Mouse (Mus musculus): ENCODE results near the gene Zfp219. TPM values are rescaled to one million over a fixed set of nuclear protein-coding genes. Genes with fewer than 3 reads are reported as not detected.

Zfp219 gene
- polyA plus RNA-seq, 1 experiment from 2014 or later = 9.0 TPM

GRCm38 (mm10) chr14:52010446-52011111 is 10.0 kb downstream of the Zfp219 start:
- H3K9ac ChIP-seq = no peak overlapping the region

GRCm38 (mm10) chr14:52009841-52010240 is 10.7 kb downstream of the Zfp219 start:
- H3K27ac ChIP-seq (replicated peaks) = no peak overlapping the region
- H3K27me3 ChIP-seq = no peaks in the 10 kb centered on the region; the same call in 1 of the 2 replicates
- no peak overlapping the region for H3K4me2 ChIP-seq
- WGBS (ENCODE audit: insufficient replicate concordance) = 84% methylated on average over 6 of the region's 6 CpGs
- no peak overlapping the region for H3K4me3 ChIP-seq (replicated peaks)
- peaks cover 33% of the 10 kb centered on the region for H3K36me3 ChIP-seq (replicated peaks)
- no peaks in the 10 kb centered on the region for H3K9me3 ChIP-seq (replicated peaks)
- ATAC-seq (ENCODE audit: insufficient read depth) = no peak
- peaks cover 28% of the 10 kb centered on the region for H3K4me1 ChIP-seq (replicated peaks)
- H3K9ac ChIP-seq = no peak overlapping the region

More at GRCm38 (mm10) chr14:52010446-52011111, 10.0 kb downstream of the Zfp219 start:
- ATAC-seq (ENCODE audit: insufficient read depth) = no peak
- H3K4me1 ChIP-seq (replicated peaks) = peaks cover 35% of the 10 kb centered on the region
- H3K4me2 ChIP-seq = no peak overlapping the region
- no peaks in the 10 kb centered on the region; the same call in 1 of the 2 replicates for H3K27me3 ChIP-seq
- WGBS (ENCODE audit: insufficient replicate concordance) = 47% methylated on average over 9 of the region's 9 CpGs
- H3K27ac ChIP-seq (replicated peaks) = no peak overlapping the region
- peaks cover 26% of the 10 kb centered on the region for H3K36me3 ChIP-seq (replicated peaks)
- H3K4me3 ChIP-seq (replicated peaks) = no peak overlapping the region
- H3K9me3 ChIP-seq (replicated peaks) = no peaks in the 10 kb centered on the region

GRCm38 (mm10) chr14:52009361-52009760 is 11.2 kb downstream of the Zfp219 start:
- no peak overlapping the region for H3K4me2 ChIP-seq
- ATAC-seq (ENCODE audit: insufficient read depth) = no peak

GRCm38 (mm10) chr14:52008321-52009203 is 12.0 kb downstream of the Zfp219 start:
- no peak overlapping the region for H3K4me2 ChIP-seq

More at GRCm38 (mm10) chr14:52009361-52009760, 11.2 kb downstream of the Zfp219 start:
- no peaks in the 10 kb centered on the region; the same call in 1 of the 2 replicates for H3K27me3 ChIP-seq
- no peak overlapping the region for H3K27ac ChIP-seq (replicated peaks)
- no peak overlapping the region for H3K9ac ChIP-seq
- WGBS (ENCODE audit: insufficient replicate concordance) = 75% methylated on average over 26 of the region's 26 CpGs
- H3K4me1 ChIP-seq (replicated peaks) = peaks cover 24% of the 10 kb centered on the region
- H3K9me3 ChIP-seq (replicated peaks) = no peaks in the 10 kb centered on the region
- no peak overlapping the region for H3K4me3 ChIP-seq (replicated peaks)
- H3K36me3 ChIP-seq (replicated peaks) = peaks cover 38% of the 10 kb centered on the region

GRCm38 (mm10) chr14:52006771-52007170 is 13.8 kb downstream of the Zfp219 start:
- 89% methylated on average over 23 of the region's 23 CpGs for WGBS (ENCODE audit: insufficient replicate concordance)
- H3K9ac ChIP-seq = no peak overlapping the region

More at GRCm38 (mm10) chr14:52008321-52009203, 12.0 kb downstream of the Zfp219 start:
- Histone ChIP-seq H3K36me3 (replicated peaks) (peaks cover 44% of the 10 kb centered on the region), H3K27me3 (no peaks in the 10 kb centered on the region; the same call in 1 of the 2 replicates), H3K9ac (no peak overlapping the region), H3K9me3 (replicated peaks) (no peaks in the 10 kb centered on the region), H3K27ac (replicated peaks) (no peak overlapping the region; the same call in 1 of the 2 replicates), H3K4me1 (replicated peaks) (peaks cover 17% of the 10 kb centered on the region), H3K4me3 (replicated peaks) (no peak overlapping the region)
- WGBS (ENCODE audit: insufficient replicate concordance) = 52% methylated on average over 38 of the region's 38 CpGs
- peak; percentile 75 for ATAC-seq (ENCODE audit: insufficient read depth)

GRCm38 (mm10) chr14:52006241-52006640 is 14.3 kb downstream of the Zfp219 start:
- no peak overlapping the region for H3K4me3 ChIP-seq (replicated peaks)
- H3K4me2 ChIP-seq = no peak overlapping the region
- H3K4me1 ChIP-seq (replicated peaks) = peaks cover 17% of the 10 kb centered on the region
- ATAC-seq (ENCODE audit: insufficient read depth) = no peak
- no peaks in the 10 kb centered on the region for H3K27me3 ChIP-seq
- 78% methylated on average over 8 of the region's 8 CpGs for WGBS (ENCODE audit: insufficient replicate concordance)
- H3K36me3 ChIP-seq (replicated peaks) = peaks cover 64% of the 10 kb centered on the region
- no peak overlapping the region for H3K9ac ChIP-seq
- H3K27ac ChIP-seq (replicated peaks) = no peak overlapping the region
- no peaks in the 10 kb centered on the region for H3K9me3 ChIP-seq (replicated peaks)

More at GRCm38 (mm10) chr14:52006771-52007170, 13.8 kb downstream of the Zfp219 start:
- Histone ChIP-seq H3K27ac (replicated peaks) (no peak overlapping the region), H3K4me1 (replicated peaks) (peaks cover 17% of the 10 kb centered on the region), H3K36me3 (replicated peaks) (peaks cover 62% of the 10 kb centered on the region), H3K4me3 (replicated peaks) (no peak overlapping the region), H3K4me2 (no peak overlapping the region), H3K9me3 (replicated peaks) (no peaks in the 10 kb centered on the region), H3K27me3 (no peaks in the 10 kb centered on the region)
- no peak for ATAC-seq (ENCODE audit: insufficient read depth)

- WGBS (ENCODE audit: insufficient replicate concordance) = 75% methylated on average over 6 of the region's 6 CpGs
- Histone ChIP-seq H3K27ac (replicated peaks) (no peak overlapping the region), H3K36me3 (replicated peaks) (peaks cover 68% of the 10 kb centered on the region)
Measured at GRCm38 (mm10) chr14:52005616-52006015, 14.9 kb downstream of the Zfp219 start.

GRCm38 (mm10) chr14:52005141-52005540 is 15.4 kb downstream of the Zfp219 start:
- peaks cover 11% of the 10 kb centered on the region for H3K4me1 ChIP-seq (replicated peaks)
- no peak overlapping the region for H3K4me2 ChIP-seq
- no peaks in the 10 kb centered on the region for H3K27me3 ChIP-seq
- H3K4me3 ChIP-seq (replicated peaks) = no peak overlapping the region
- H3K9ac ChIP-seq = no peak overlapping the region
- WGBS (ENCODE audit: insufficient replicate concordance) = 75% methylated on average over 7 of the region's 7 CpGs
- no peak overlapping the region for H3K27ac ChIP-seq (replicated peaks)
- no peaks in the 10 kb centered on the region for H3K9me3 ChIP-seq (replicated peaks)
- no peak for ATAC-seq (ENCODE audit: insufficient read depth)
- peaks cover 71% of the 10 kb centered on the region for H3K36me3 ChIP-seq (replicated peaks)

More at GRCm38 (mm10) chr14:52005616-52006015, 14.9 kb downstream of the Zfp219 start:
- H3K9me3 ChIP-seq (replicated peaks) = no peaks in the 10 kb centered on the region
- H3K4me2 ChIP-seq = no peak overlapping the region
- ATAC-seq (ENCODE audit: insufficient read depth) = no peak
- no peaks in the 10 kb centered on the region for H3K27me3 ChIP-seq
- no peak overlapping the region for H3K9ac ChIP-seq
- H3K4me1 ChIP-seq (replicated peaks) = peaks cover 14% of the 10 kb centered on the region
- H3K4me3 ChIP-seq (replicated peaks) = no peak overlapping the region

GRCm38 (mm10) chr14:52003981-52004495 is 16.5 kb downstream of the Zfp219 start:
- Histone ChIP-seq H3K4me3 (replicated peaks) (no peak overlapping the region), H3K27me3 (no peaks in the 10 kb centered on the region), H3K27ac (replicated peaks) (no peak overlapping the region), H3K36me3 (replicated peaks) (peaks cover 80% of the 10 kb centered on the region), H3K4me1 (replicated peaks) (peaks cover 7% of the 10 kb centered on the region), H3K9ac (no peak overlapping the region), H3K4me2 (no peak overlapping the region), H3K9me3 (replicated peaks) (no peaks in the 10 kb centered on the region)
- no peak for ATAC-seq (ENCODE audit: insufficient read depth)
- WGBS (ENCODE audit: insufficient replicate concordance) = 53% methylated on average over 16 of the region's 16 CpGs

GRCm38 (mm10) chr14:51997483-51997882 is 23.1 kb downstream of the Zfp219 start:
- no peaks in the 10 kb centered on the region for H3K27me3 ChIP-seq
- H3K4me2 ChIP-seq = no peak overlapping the region
- ATAC-seq (ENCODE audit: insufficient read depth) = no peak
- no peak overlapping the region for H3K4me3 ChIP-seq (replicated peaks)
- peaks cover 70% of the 10 kb centered on the region for H3K36me3 ChIP-seq (replicated peaks)
- no peak overlapping the region for H3K9ac ChIP-seq
- peaks cover 9% of the 10 kb centered on the region for H3K4me1 ChIP-seq (replicated peaks)
- no peaks in the 10 kb centered on the region for H3K9me3 ChIP-seq (replicated peaks)
- WGBS (ENCODE audit: insufficient replicate concordance) = 84% methylated on average over 14 of the region's 14 CpGs
- H3K27ac ChIP-seq (replicated peaks) = no peak overlapping the region

- peaks cover 9% of the 10 kb centered on the region for H3K4me1 ChIP-seq (replicated peaks)
- no peak overlapping the region for H3K9ac ChIP-seq
- no peak overlapping the region for H3K4me3 ChIP-seq (replicated peaks)
- 73% methylated on average over 17 of the region's 17 CpGs for WGBS (ENCODE audit: insufficient replicate concordance)
- H3K36me3 ChIP-seq (replicated peaks) = peaks cover 70% of the 10 kb centered on the region
- no peak for ATAC-seq (ENCODE audit: insufficient read depth)
- H3K4me2 ChIP-seq = no peak overlapping the region
- H3K27me3 ChIP-seq = no peaks in the 10 kb centered on the region
- H3K9me3 ChIP-seq (replicated peaks) = no peaks in the 10 kb centered on the region
- no peak overlapping the region for H3K27ac ChIP-seq (replicated peaks)
Measured at GRCm38 (mm10) chr14:51996866-51997265, 23.7 kb downstream of the Zfp219 start.
